Mouse (Mus musculus) midbrain, embryonic 12.5 days (tissue): ENCODE results near the gene Plac1. TPM values are rescaled to one million over a fixed set of nuclear protein-coding genes. Genes with fewer than 3 reads are reported as not detected.
A peak's percentile ranks its signal among the peaks of the same experiment; 100 is the strongest.

Experiments
- ATAC-seq: fragments of 200-750 bp; cut with Nextera tagmentation; 2 replicates; pipeline ENCODE4 v1.8.0; 2017; ENCODE audit warnings: low read depth, moderate TSS enrichment, moderate library complexity; ENCODE audit not compliant: low FRiP score
- H3K27ac ChIP-seq: fragments of 300-500 bp; sonication (generic); replicated peaks from 2 replicates; pipeline ENCODE4 v1.5.1; 2016; ENCODE audit warnings: mild to moderate bottlenecking
- H3K27me3 ChIP-seq: fragments of 300-500 bp; sonication (generic); 2 replicates; pipeline ENCODE4 v1.6.1; 2016; ENCODE audit warnings: mild to moderate bottlenecking
- H3K36me3 ChIP-seq: fragments of 300-500 bp; sonication (generic); 2 replicates; pipeline ENCODE4 v1.6.1; 2016
- H3K4me1 ChIP-seq: fragments of 300-500 bp; sonication (generic); 2 replicates; pipeline ENCODE4 v1.6.1; 2016
- H3K4me2 ChIP-seq: fragments of 300-500 bp; sonication (generic); replicated peaks from 2 replicates; pipeline ENCODE4 v1.6.1; 2016; ENCODE audit warnings: mild to moderate bottlenecking, moderate library complexity
- H3K4me3 ChIP-seq: fragments of 300-500 bp; sonication (generic); 2 replicates; pipeline ENCODE4 v1.5.1; 2016; ENCODE audit warnings: mild to moderate bottlenecking
- H3K9ac ChIP-seq: fragments of 300-500 bp; sonication (generic); replicated peaks from 2 replicates; pipeline ENCODE4 v1.6.1; 2016; ENCODE audit warnings: mild to moderate bottlenecking, moderate library complexity
- H3K9me3 ChIP-seq: fragments of 300-500 bp; sonication (generic); 2 replicates; pipeline ENCODE4 v1.6.1; 2016; ENCODE audit warnings: mild to moderate bottlenecking
- WGBS: fragments of 180-500 bp; shearing (Covaris S2); methylation state at CpG from one replicate; pipeline ENCODE4 v1.1.7; 2016; 5-methylcytosine and 5-hydroxymethylcytosine counted together
- polyA plus RNA-seq: library from polyadenylated mRNA; unstranded; fragments of >200 nt; fragmentation: Nextera tagmentation; extraction: Ambion mirVana; gene quantifications from 2 replicates; pipeline ENCODE4 v1.2.1, GENCODE M21; 2016

The Plac1 gene
- polyA plus RNA-seq, 1 experiment from 2014 or later: 1.0 TPM

DNA sequence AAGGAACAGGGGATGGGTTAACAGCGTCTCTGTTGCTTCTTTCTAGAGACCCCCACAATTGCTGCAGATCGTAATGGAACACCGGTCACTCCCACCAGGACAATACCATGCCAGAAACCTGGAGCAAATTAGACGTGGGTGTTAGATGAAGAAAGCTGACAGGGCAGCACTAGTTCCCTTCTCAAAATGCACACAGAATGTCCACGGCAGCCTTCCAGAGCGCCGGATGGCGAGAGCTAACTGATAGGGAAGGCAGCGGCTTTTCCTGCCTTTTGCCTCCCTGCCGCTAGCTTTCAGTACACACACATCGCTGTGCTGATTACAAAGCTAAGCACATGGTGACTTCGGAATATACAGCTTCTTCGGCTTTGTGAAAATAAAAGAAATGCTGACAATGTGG, 7.9 kb downstream of the Plac1 start:
- Histone ChIP-seq H3K4me1 (no peaks in the 10 kb centered on the region), H3K27ac (no peak overlapping the region), H3K4me2 (peak overlapping the region; percentile 42), H3K9me3 (no peaks in the 10 kb centered on the region), H3K4me3 (peak overlapping the region; percentile 26), H3K27me3 (no peaks in the 10 kb centered on the region), H3K9ac (no peak overlapping the region; the same call in 1 of the 2 replicates), H3K36me3 (no peaks in the 10 kb centered on the region)
- 41% methylated on average over 13 of the region's 13 CpGs for WGBS
- no peak for ATAC-seq

DNA sequence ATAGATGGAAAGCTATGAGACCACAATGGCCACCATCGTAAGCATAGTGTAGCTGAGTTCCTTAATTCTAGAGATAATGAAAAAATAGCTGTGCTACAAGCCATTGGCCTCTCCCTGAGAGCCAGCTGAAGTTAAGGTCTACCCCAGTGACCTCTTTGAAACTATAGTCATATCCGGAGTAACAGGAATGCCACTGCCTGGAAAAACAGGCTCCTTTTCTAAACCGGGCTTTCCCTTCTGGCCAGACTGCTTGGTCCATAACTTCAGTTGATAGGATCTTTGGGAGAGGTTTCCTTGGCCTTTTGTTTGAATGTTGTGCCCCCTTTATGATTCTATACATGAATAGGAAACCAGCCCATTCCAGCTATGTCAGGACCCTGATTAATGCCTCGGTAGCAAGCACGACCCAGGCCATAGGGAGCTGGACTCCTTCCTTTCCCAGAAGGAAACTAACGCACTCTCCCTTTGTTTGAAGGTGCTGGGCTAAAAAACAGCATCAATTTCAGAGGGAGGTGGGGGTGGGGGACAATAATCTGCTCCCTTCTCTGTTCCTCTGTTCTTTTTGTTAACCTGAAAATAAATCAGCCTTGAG, 15.5 kb downstream of the Plac1 start:
- Histone ChIP-seq H3K4me1 (no peaks in the 10 kb centered on the region), H3K9ac (no peak overlapping the region), H3K4me2 (no peak overlapping the region), H3K4me3 (no peak overlapping the region), H3K27ac (no peak overlapping the region), H3K9me3 (no peaks in the 10 kb centered on the region), H3K27me3 (no peaks in the 10 kb centered on the region), H3K36me3 (no peaks in the 10 kb centered on the region)
- 56% methylated on average over 6 of the region's 6 CpGs for WGBS
- ATAC-seq: no peak

DNA sequence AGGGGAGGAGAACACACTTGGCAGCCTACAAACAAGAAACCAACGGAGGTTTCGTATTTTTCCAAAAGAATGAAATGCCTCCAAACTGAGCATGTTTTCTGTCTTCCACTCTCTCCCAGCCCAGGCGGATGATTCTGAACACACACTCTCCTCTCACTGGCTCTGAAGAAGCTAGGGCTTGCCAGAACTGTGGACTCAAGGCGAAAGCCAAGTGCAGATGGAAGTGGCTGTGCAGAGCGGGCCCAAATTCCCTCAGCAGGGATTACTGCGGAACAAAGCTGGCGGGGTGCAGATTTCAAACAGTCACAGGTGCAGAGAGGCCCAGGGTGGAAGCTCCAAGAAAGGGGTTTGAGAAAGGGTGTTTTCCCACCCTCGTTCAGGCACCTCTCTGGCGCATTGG, 19.1 kb downstream of the Plac1 start:
- no peak overlapping the region for H3K4me2 ChIP-seq
- 73% methylated on average over 9 of the region's 9 CpGs for WGBS
- no peaks in the 10 kb centered on the region for H3K4me1 ChIP-seq
- no peaks in the 10 kb centered on the region for H3K27me3 ChIP-seq
- H3K9ac ChIP-seq: no peak overlapping the region
- no peaks in the 10 kb centered on the region for H3K9me3 ChIP-seq
- H3K27ac ChIP-seq: no peak overlapping the region
- ATAC-seq: no peak
- no peaks in the 10 kb centered on the region for H3K36me3 ChIP-seq
- no peak overlapping the region for H3K4me3 ChIP-seq

DNA sequence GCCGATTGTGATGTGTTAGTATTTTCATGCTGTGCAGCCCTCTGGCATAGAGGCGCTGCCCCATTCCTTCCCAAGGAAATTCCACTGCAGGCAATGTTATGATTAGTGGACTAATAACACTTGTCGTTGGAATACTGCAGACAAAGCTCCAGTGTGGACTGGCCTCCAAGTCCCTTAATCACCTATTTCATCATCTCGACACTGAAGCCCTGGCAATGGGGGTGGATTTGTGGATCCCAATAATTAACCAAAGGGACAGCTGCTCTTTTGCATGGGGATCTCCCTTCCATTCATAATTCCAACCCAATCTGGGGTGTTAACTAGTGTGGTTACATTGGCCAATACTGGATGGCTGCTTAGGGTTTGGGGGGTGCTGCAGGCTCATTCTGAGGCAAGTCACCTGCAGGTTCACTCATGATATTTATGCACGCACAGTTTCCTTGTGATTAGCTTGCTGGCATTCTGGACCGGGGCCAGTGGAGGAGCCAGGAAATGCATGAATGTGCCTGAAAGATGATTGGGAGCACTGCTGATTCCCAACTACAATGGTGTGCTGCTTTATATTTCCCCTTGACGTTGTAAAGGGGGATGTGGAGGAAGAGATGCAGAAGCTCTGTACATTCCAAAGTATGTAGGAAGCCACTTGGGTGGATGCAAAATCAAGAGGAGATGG, 25.2 kb downstream of the Plac1 start:
- Histone ChIP-seq H3K4me1 (no peaks in the 10 kb centered on the region), H3K27me3 (no peaks in the 10 kb centered on the region), H3K9me3 (no peaks in the 10 kb centered on the region), H3K27ac (no peak overlapping the region), H3K4me3 (no peak overlapping the region), H3K36me3 (no peaks in the 10 kb centered on the region), H3K4me2 (no peak overlapping the region), H3K9ac (no peak overlapping the region)
- 76% methylated on average over 7 of the region's 7 CpGs for WGBS
- no peak for ATAC-seq

DNA sequence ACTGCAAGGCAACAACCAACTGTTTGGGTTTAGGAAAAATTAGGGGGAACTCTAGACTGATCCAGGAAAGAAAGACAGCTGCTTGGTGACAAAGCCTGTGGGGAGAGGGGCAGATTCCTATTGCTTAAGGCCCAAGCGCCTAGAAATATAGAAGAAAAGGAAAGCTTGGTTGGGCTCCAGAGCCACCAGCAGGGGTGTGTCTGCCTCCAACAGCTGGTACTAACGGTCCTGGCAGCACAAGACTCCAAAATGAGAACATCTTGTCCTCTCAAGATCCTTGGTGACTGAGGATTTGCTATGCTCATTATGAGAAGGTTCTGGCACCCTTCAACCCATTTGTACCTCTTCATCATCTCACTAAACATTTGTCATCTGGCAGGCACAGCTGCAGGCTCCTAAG, 26.1 kb downstream of the Plac1 start:
- H3K4me1 ChIP-seq: no peaks in the 10 kb centered on the region
- no peaks in the 10 kb centered on the region for H3K27me3 ChIP-seq
- H3K27ac ChIP-seq: no peak overlapping the region
- no peaks in the 10 kb centered on the region for H3K36me3 ChIP-seq
- H3K4me2 ChIP-seq: no peak overlapping the region
- H3K9me3 ChIP-seq: no peaks in the 10 kb centered on the region
- no peak overlapping the region for H3K9ac ChIP-seq
- no peak overlapping the region for H3K4me3 ChIP-seq
- ATAC-seq: no peak
- WGBS: 70% methylated on average over 2 of the region's 2 CpGs

DNA sequence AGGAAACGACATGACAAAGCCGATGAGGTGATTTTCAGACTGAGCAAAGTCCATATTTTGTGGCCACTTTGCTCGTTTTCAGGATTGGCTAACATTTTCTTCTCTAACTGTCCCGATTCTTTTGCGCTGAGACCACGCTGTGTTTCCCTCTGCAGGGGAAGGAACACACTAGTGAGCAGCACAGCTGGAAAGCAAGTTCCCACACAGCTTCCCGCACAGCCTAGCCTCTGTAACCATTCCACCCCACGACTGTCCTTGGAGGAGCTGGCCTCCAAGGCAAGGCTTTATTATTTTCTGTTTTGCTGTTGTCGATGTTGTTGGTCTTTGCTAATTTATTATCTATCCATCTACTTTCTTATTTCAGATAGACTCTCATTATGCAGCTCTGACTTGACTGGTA, 27.4 kb downstream of the Plac1 start:
- WGBS: 47% methylated on average over 9 of the region's 9 CpGs
- Histone ChIP-seq H3K4me2 (no peak overlapping the region), H3K9ac (no peak overlapping the region), H3K36me3 (no peaks in the 10 kb centered on the region), H3K4me1 (no peaks in the 10 kb centered on the region), H3K27me3 (no peaks in the 10 kb centered on the region), H3K27ac (0 out of 2 replicates have a peak overlapping the region, but pooled peaks have one; percentile 20), H3K9me3 (no peaks in the 10 kb centered on the region), H3K4me3 (no peak overlapping the region)
- no peak for ATAC-seq

DNA sequence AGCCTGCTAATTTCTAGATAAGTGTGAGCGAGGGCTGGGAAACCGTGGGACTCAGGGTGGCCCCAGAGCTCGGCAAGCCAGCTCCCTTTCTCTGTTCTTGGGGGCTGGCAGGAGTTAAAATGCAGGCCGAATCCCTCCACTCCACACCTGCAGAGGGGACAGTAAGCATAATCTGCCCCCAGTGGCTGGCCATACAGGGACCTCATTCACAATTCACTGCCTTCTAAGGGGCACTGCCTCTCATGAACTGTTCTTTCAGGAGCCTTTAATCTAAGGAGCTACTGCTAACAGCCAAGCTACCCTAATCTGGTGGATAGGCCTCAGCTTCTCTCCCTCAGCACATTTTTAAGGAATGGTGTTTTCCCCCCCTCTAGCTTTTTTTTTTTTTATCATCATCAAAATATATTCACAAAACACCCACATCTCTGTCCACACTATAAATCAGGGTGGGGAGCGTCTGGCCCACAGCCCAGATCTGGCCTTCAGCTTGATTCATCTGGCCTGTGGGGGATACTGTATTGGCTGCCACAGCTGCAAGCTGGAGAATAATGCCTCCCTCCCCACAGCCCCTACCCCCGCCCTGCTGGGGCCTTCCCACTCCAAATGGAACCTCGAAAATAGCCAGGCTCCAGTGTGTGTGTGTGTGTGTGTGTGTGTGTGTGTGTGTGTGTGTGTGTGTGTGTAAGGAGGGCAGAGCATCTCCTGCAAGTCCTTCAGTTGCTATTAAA, 28.0 kb downstream of the Plac1 start:
- no peaks in the 10 kb centered on the region for H3K36me3 ChIP-seq
- no peaks in the 10 kb centered on the region for H3K9me3 ChIP-seq
- no peak overlapping the region for H3K4me2 ChIP-seq
- H3K4me1 ChIP-seq: no peaks in the 10 kb centered on the region
- 56% methylated on average over 7 of the region's 7 CpGs for WGBS
- ATAC-seq: peak; percentile 81; the same call in 1 of the 2 replicates
- no peak overlapping the region for H3K9ac ChIP-seq
- no peak overlapping the region for H3K4me3 ChIP-seq
- H3K27ac ChIP-seq: 0 out of 2 replicates have a peak overlapping the region, but pooled peaks have one; percentile 42
- no peaks in the 10 kb centered on the region for H3K27me3 ChIP-seq

DNA sequence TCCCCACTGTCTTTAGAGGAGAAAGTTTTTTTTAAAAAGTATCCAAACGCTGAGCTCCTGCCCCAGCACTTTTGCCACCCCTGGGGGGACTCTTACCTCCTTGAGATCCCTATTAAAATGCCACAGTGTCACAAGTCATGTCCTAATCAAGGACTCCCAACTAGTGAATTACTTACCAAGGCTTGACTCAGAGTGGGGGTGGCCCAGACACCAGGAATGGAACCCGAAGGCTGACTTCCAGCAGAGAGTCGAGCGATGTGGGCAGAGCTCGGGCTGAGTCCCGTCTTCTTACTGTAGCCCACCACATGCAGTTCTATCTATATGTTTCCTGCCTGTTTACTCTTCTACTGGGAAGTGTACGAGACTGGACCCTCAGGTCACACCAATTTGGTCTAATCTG, 30.5 kb downstream of the Plac1 start:
- Histone ChIP-seq H3K9ac (no peak overlapping the region), H3K27ac (no peak overlapping the region), H3K4me2 (no peak overlapping the region), H3K4me3 (no peak overlapping the region), H3K4me1 (no peaks in the 10 kb centered on the region), H3K9me3 (no peaks in the 10 kb centered on the region), H3K27me3 (no peaks in the 10 kb centered on the region), H3K36me3 (no peaks in the 10 kb centered on the region)
- 55% methylated on average over 7 of the region's 7 CpGs for WGBS
- no peak for ATAC-seq

DNA sequence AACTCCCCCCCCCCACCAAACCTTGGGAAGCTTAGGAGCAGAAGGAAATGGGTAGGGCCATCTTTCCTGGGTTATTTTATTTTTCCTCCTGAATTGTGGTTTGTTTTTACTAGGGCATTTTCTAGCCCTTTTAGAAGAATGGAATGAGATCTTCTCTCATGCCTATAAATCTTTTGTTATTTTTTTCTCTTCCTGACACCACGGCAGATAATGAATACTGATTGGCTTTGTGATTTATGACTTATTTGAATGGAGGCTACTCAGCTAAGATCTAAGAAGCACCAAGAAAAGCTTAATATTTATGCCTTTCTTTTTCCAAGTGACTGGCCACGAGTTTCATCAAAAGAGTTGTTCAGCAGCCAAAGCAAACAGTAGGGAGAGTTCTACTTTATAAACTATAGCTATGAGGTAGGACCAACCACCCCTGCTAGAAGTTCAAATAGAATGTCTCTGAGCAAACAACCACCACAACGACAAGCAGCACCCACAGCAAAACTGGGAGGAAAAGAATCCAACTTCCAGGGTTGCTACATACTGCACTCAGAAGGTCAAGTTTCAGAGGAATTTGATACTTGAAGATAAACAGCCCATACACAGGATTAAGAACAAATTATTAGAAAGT, 35.1 kb downstream of the Plac1 start:
- Histone ChIP-seq H3K9me3 (no peaks in the 10 kb centered on the region), H3K4me3 (no peak overlapping the region), H3K27me3 (no peaks in the 10 kb centered on the region), H3K36me3 (no peaks in the 10 kb centered on the region), H3K4me2 (no peak overlapping the region), H3K27ac (no peak overlapping the region), H3K9ac (no peak overlapping the region), H3K4me1 (no peaks in the 10 kb centered on the region)
- WGBS: 58% methylated on average over 3 of the region's 3 CpGs
- ATAC-seq: no peak

DNA sequence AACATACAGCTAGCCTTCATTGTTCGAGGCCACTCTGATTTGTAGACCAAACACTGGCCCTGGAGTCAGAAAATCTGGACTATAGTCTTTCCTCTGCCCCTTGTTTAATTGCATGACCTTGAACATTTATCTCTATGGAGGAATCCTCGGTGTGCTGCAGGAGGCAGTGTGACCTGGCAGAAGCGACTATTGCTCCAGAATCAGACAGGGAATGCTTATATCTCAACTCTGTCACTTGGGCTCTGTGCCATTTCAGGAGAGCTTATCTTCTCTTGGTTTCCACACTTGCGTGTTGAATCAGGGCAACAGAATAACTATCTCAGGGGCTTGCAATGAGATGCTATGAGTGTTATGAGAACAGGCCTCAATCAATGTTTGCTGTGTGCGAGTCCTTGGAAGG, 38.3 kb downstream of the Plac1 start:
- no peak overlapping the region for H3K9ac ChIP-seq
- H3K27me3 ChIP-seq: no peaks in the 10 kb centered on the region
- no peaks in the 10 kb centered on the region for H3K4me1 ChIP-seq
- no peak overlapping the region for H3K4me2 ChIP-seq
- no peaks in the 10 kb centered on the region for H3K9me3 ChIP-seq
- 81% methylated on average over 5 of the region's 5 CpGs for WGBS
- no peak for ATAC-seq
- no peaks in the 10 kb centered on the region for H3K36me3 ChIP-seq
- H3K4me3 ChIP-seq: no peak overlapping the region
- no peak overlapping the region for H3K27ac ChIP-seq

DNA sequence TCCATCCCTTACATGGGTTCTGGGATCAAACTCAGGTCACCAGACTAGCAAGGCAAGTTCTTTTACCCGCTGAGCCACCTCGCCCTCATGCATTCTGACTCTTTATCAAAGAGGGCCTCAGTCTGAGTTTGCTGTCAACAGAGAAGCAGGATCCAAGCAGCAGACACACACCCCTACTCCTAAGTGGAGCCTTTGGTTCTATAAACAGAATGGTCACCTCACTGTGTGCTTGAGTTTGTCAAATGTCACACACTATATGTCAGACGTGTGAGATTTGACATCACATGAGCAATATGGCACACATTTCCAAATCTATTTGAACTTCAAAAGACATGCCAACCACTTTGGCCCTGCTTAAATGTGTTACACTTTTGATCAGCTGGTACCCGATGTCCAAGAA, 42.2 kb downstream of the Plac1 start:
- Histone ChIP-seq H3K27me3 (no peaks in the 10 kb centered on the region), H3K36me3 (no peaks in the 10 kb centered on the region), H3K9ac (no peak overlapping the region), H3K4me1 (no peaks in the 10 kb centered on the region), H3K27ac (no peak overlapping the region), H3K9me3 (no peaks in the 10 kb centered on the region), H3K4me3 (no peak overlapping the region), H3K4me2 (no peak overlapping the region)
- WGBS: 90% methylated on average over 4 of the region's 4 CpGs
- no peak for ATAC-seq

DNA sequence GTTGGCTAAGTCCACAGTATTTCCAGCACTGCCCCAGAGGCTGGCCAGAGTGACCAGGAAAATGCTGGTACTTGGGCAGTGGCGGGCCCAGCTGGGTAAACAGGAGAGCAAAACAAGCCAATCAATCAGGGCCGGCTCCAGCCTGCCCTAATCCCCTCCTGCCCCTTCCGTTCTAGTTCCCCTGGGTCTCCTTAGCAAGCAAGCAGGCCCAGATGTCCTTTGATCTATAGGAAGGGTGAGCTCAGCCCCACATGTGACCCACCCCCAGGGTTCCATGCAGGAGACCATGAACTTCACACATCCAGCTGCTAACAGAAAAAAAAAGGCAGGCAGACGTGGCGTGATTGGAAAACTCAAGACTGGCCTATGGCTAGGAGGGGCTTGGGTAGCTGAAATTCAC, 43.5 kb downstream of the Plac1 start:
- H3K4me1 ChIP-seq: no peaks in the 10 kb centered on the region
- no peak for ATAC-seq
- 47% methylated on average over 5 of the region's 5 CpGs for WGBS
- no peak overlapping the region for H3K27ac ChIP-seq
- H3K9ac ChIP-seq: no peak overlapping the region
- no peaks in the 10 kb centered on the region for H3K36me3 ChIP-seq
- H3K27me3 ChIP-seq: no peaks in the 10 kb centered on the region
- H3K4me2 ChIP-seq: no peak overlapping the region
- no peaks in the 10 kb centered on the region for H3K9me3 ChIP-seq
- no peak overlapping the region for H3K4me3 ChIP-seq
